Mouse (Mus musculus): ENCODE data around the gene Scml4.

Gene Scml4

GRCm38 (mm10) chr10:42901361-42901760 lies 41.2 kb downstream of the Scml4 start:
- DNase-seq (ENCODE audit: low spot score in 2 of 2): no peak

DNA sequence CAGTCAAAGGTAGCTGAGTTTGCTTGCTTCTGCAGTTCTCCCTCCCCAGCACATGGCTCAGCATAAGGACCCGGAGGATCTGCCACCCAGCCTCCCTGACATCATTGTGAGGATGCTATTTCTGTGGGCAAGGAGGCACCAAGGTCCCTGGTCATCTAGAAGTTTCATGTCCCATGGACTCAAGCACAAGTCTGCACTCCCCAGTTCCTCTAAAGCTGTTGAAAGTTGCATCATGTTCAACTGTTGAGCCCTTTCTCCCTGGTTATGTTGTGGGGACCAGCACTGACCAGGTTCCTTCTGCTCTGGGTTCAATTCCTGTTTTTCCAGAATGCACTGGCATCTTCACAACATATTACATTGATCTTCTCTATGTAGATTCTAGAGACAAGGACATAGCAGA lies 42.9 kb downstream of the Scml4 start:
- DNase-seq (ENCODE audit: low spot score in 2 of 2): no peak

- DNase-seq (ENCODE audit: low spot score in 2 of 2): no peak
Observed at GRCm38 (mm10) chr10:42908562-42908961, 48.4 kb downstream of the Scml4 start.

GRCm38 (mm10) chr10:42910567-42910966 lies 50.4 kb downstream of the Scml4 start:
- DNase-seq (ENCODE audit: low spot score in 2 of 2): no peak

GRCm38 (mm10) chr10:42912056-42912455 lies 51.9 kb downstream of the Scml4 start:
- no peak for DNase-seq (ENCODE audit: low spot score in 2 of 2)

DNA sequence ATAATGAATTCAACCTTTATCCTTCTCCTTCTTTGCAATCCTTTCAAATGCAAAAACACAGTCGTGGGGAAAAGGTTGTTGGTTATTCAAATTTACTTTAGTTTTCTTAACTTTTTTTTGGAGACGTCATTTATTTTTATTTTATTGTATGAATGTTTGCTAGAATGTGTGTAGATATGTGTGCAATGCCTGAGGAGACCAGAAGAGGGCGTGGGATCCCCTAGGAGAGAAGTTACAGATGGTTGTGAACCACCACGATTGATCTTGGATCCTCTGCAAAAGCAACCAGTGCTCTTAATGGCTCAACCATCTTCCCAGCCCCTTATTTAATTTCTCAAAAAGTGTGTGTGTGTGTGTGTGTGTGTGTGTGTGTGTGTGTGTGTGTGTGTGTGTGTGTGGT lies 53.0 kb downstream of the Scml4 start:
- no peak for DNase-seq (ENCODE audit: low spot score in 2 of 2)

- DNase-seq (ENCODE audit: low spot score in 2 of 2): no peak
Observed at GRCm38 (mm10) chr10:42914146-42914545, 54.0 kb downstream of the Scml4 start.

GRCm38 (mm10) chr10:42917355-42917754 lies 57.2 kb downstream of the Scml4 start:
- DNase-seq (ENCODE audit: low spot score in 2 of 2): no peak

GRCm38 (mm10) chr10:42919786-42920185 lies 59.6 kb downstream of the Scml4 start:
- no peak for DNase-seq (ENCODE audit: low spot score in 2 of 2)

- DNase-seq (ENCODE audit: low spot score in 2 of 2): no peak
Observed at GRCm38 (mm10) chr10:42925103-42925866, 65.1 kb downstream of the Scml4 start.

- DNase-seq (ENCODE audit: low spot score in 2 of 2): no peak
Observed at GRCm38 (mm10) chr10:42930121-42930650, 70.0 kb downstream of the Scml4 start.

DNA sequence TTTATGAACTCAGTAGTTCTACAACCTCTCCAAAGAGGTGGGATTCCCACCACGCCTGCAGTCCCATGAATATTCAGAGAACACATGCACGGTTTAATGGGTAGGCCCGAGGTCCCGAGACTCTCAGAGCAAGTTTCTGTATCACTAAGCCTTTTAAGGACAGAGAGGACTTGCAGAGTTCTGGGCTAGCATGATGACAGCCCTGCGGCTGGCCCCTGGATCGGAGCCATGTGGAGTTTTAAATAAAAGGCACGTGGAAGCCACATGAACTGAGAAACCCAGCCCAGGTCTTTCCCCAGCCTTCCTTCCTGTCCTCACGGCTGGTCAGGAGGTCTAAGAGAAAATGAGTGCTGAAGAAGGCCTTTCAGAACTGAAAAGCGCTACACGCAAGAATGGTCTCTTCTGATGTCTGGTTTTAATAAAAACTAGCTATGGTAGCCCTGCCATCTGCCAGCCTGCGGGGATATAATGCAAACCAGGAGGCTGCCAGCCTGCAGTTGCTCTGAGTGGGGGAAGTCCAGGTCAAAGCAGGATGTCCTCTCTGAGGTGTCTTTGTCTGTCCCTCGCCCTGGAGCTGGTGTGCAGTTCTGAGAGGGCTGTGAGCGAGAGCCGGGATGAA lies 72.8 kb downstream of the Scml4 start:
- no peak for DNase-seq (ENCODE audit: low spot score in 2 of 2)

DNA sequence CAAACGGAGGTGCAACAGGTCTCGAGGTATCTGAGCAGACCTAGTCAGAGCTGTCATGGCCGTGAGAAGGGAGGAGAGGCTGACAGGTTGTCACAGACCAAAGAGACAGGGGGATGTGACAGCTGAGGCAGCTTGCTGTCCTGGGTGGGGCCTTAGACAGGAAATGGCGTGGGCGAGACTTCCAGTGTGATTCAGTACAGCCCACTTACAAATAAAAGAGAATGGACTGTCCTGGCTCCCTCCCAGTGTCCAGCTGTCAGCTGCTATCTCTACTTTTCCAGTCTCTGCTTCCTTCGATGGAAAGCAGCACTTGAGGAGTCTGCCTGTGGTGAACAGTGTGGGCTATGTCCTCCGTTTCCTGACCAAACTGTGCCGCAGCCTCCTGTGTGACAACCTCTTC lies 74.5 kb downstream of the Scml4 start:
- no peak for DNase-seq (ENCODE audit: low spot score in 2 of 2)

DNA sequence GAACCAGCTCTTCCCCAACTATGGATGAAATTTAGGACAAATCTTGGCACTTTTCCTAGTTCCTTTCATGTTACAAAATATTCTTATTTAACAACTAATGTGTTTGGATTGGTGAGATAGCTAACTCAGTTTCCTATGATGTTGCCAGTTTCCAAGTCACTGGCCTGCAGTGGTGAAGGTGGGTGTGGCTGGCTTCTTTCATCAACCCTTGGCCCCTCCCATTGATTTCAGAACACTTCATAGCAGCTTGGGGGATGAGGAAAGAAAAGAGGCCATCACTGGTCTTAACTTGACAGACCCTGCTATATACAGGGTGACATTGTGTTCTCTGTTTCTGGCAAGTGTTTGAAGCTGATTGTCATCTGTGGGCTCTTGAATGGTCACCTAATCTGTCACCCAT lies 76.0 kb downstream of the Scml4 start:
- DNase-seq (ENCODE audit: low spot score in 2 of 2): no peak

DNA sequence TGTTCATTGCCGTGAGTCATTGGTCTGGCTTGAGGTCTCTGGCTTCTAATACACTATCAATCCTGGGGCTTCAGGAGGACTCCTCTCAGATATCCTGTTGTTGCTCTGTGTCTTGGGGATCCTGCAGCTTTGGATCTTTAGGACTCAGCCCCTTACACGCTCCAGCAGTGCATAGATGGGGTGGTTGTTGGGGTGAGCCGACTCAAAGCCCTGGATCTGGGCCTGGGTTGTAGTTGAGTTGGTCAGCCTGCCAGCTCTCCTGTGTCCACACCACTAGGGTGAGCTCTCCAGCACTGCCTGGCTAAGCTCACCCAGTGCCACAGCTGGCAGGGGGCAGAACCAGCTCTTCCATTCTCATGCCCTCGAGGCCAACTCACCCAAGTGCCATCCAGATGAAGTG lies 78.2 kb downstream of the Scml4 start:
- DNase-seq (ENCODE audit: low spot score in 2 of 2): no peak

DNA sequence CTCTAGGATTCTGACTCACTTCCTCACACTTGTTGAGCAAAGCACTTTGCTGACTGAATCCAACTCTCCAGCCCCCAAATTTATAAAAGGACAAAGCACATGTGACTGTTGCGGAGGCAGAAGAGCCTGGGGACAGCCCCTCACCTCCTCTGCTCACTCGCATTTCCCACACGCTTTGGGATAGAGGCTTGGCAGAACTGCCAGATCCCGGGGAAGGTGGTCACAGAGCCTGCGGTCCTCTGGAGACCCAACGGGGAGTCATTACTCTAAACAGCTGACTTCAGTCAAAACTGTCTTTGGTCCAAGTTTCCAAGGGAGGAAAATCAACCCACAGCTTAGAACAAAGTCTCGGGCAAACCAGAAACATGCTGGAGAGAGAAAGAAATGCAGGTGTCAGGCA lies 79.5 kb downstream of the Scml4 start:
- no peak for DNase-seq (ENCODE audit: low spot score in 2 of 2)

DNA sequence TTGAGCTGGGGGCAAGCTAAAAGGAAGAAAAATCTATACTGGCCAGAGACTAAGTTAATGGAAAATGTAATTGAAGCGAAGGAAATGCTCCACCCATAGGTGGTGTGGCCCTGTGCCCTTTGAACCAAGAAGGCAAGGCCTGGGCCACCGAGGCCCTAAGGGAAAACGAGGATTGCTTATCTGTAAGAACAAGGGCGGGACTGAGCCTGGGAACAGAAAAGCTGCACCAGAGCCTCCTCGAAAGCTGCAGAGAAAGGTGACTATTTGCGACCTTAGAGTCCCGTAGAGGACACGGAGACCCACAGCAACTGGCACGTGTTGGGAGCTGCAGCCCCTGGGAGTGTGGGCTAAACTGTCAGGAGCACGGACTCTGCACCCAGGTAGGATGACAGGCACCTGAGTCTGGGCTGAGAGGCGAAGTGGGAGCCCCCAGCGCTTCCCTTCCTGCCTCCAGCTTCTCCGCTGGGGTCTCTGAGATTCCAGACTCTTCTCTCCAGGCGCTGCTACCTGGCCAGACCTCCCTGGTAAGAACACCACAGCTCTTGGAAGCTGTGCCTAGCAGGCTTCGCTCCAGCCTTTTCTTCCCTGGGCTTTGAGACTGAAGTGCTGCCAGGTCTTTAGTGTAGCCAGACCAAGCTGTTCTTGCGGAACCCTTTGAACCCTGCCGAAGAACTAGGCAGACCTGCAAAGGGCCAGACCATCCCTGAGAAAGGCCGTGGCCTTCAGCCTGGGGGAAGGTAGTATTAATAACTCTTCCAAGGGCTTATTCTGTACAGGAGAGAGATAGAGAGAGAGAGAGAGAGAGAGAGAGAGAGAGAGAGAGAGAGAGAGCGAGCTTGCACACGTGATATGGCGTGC lies 80.3 kb downstream of the Scml4 start:
- DNase-seq (ENCODE audit: low spot score in 2 of 2): no peak

DNA sequence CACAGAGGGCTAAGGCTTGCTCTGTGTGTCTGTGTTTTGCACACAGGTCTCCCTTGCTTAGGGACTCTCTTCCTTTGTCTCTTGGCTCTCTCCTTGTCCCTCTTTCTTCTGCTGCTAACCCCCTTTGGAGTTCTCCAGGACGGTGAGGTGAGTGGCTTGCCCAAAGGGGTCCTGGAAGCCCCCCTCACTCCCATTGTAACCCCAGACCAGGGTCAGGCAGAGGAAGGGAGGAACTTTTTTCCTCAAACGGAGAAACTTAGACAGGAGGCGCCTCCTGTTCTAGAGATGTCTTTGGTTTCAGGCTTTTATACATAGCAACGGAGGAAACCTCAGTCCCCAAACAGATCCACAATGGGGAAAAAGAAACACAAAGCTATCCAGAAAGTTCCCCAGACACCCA lies 81.1 kb downstream of the Scml4 start:
- no peak for DNase-seq (ENCODE audit: low spot score in 2 of 2)

DNA sequence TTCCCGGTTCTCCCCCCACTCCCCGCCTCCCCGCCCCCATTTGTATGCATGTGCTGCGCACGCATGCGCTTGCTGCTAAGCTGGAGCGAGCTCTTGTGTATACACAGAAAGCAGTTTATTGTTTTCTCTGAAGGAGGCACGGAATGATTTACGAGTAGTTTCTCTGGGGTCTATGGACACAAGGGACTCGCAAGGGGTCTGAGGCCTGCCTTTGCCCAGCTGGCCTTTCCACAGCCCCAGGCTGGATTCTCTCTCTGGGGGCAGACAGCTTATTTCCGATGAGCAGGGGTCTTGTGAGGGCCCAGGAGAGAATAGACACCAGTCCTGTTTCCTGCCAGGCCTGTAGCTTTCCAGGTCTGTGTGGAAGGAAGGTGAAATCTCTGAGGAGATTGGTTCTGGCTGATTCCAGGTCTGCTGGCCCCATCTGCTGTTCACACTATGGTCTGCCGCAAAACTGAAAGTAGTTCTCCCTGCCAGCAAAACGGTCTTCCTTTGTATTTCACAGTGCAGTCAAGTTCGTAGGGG lies 81.6 kb downstream of the Scml4 start:
- peak; percentile 22 to 25 for DNase-seq (ENCODE audit: low spot score in 2 of 2)

GRCm38 (mm10) chr10:42942300-42942699 lies 82.1 kb downstream of the Scml4 start:
- no peak for DNase-seq (ENCODE audit: low spot score in 2 of 2)

DNA sequence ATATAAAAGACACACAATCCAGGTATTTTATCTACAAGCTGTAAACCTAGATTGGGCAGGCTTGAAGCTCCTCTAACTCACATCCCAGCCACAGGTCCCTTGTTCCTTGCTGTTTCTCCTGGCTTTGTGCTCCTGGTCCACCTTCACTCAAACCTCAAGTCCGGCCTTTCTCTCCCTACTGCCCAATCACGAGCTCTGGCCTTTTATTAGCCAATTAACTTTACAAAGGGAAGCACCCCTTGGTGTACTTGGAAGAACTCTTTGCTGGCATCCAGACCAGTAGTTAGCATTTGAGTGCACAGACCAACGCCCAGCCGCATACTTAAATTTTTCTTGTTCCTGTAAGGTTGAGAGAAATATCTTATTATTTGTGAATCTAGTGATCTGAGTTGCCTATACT lies 85.1 kb downstream of the Scml4 start:
- no peak for DNase-seq (ENCODE audit: low spot score in 2 of 2)

DNA sequence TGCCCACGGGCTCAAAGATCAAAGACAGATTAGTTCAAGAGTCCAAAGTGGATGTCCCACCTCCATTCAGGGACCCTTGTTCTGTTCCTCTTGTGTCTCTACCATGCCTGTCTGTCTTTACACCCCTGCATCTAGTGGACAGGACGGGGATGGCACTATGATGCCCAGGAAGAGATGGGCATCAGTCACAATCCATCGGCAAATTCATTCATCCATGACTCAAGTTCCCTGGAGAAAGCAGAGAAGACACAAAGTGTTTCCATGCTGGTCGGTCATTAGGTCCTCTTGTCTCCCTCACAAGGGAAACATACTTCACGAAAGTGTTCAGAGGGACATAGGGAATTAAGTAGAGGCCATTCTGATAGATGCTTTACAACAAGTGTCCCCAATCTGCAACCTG lies 87.2 kb downstream of the Scml4 start:
- no peak for DNase-seq (ENCODE audit: low spot score in 2 of 2)
